Mouse (Mus musculus) stomach, postnatal 0 days (tissue): ENCODE data around the gene Zdhhc18. TPM values are rescaled to one million over a fixed set of nuclear protein-coding genes. Genes with fewer than 3 reads are reported as not detected.
A peak's percentile ranks its signal among the peaks of the same experiment; 100 is the strongest.

Experiments
- ATAC-seq: fragments of 200-750 bp; cut with Nextera tagmentation; 2 replicates; pipeline ENCODE4 v1.8.0; 2017; ENCODE audit not compliant: low FRiP score, low TSS enrichment
- DNase-seq: peaks from one replicate; pipeline ENCODE4 v3.0.0-alpha.2; 2016; ENCODE audit warnings: low spot score
- H3K27ac ChIP-seq: fragments of 300-500 bp; sonication (generic); replicated peaks from 2 replicates; pipeline ENCODE4 v1.5.1; 2014; ENCODE audit warnings: mild to moderate bottlenecking, control low read depth
- H3K27me3 ChIP-seq: fragments of 300-500 bp; sonication (generic); 2 replicates; pipeline ENCODE4 v1.6.1; 2014; ENCODE audit warnings: low read length; ENCODE audit not compliant: control insufficient read depth, insufficient read depth
- H3K36me3 ChIP-seq: fragments of 300-500 bp; sonication (generic); 2 replicates; pipeline ENCODE4 v1.6.1; 2014; ENCODE audit warnings: low read length, mixed read lengths; ENCODE audit not compliant: control insufficient read depth, insufficient read depth
- H3K4me1 ChIP-seq: fragments of 300-500 bp; sonication (generic); replicated peaks from 2 replicates; pipeline ENCODE4 v1.6.1; 2014; ENCODE audit warnings: antibody characterized with exemption; ENCODE audit not compliant: control insufficient read depth, insufficient read depth
- H3K4me2 ChIP-seq: fragments of 300-500 bp; sonication (generic); replicated peaks from 2 replicates; pipeline ENCODE4 v1.6.1; 2014; ENCODE audit warnings: low read depth, mild to moderate bottlenecking, control low read depth, moderate library complexity
- H3K4me3 ChIP-seq: fragments of 300-500 bp; sonication (generic); 2 replicates; pipeline ENCODE4 v1.5.1; 2014; ENCODE audit warnings: low read depth, low read length, control low read depth
- H3K9ac ChIP-seq: fragments of 300-500 bp; sonication (generic); 2 replicates; pipeline ENCODE4 v1.6.1; 2014; ENCODE audit warnings: mild to moderate bottlenecking, low read length, control low read depth, mixed read lengths
- H3K9me3 ChIP-seq: fragments of 300-500 bp; sonication (generic); 2 replicates; pipeline ENCODE4 v1.6.1; 2016; ENCODE audit warnings: low read length; ENCODE audit not compliant: control insufficient read depth
- CTCF ChIP-seq: IDR thresholded peaks from 2 replicates; pipeline ENCODE4 v1.5.1; 2016; ENCODE audit warnings: antibody characterized with exemption, low read depth, mild to moderate bottlenecking, moderate library complexity
- EP300 ChIP-seq: optimal IDR thresholded peaks from 2 replicates; pipeline ENCODE3; 2016; ENCODE audit warnings: antibody characterized with exemption
- WGBS: fragments of 180-500 bp; shearing (Covaris S2); extraction: QIAGEN DNeasy Blood & Tissue Kit; methylation state at CpG from one replicate; pipeline ENCODE4 v1.1.7; 2014; 5-methylcytosine and 5-hydroxymethylcytosine counted together
- polyA plus RNA-seq: library from polyadenylated mRNA; unstranded; fragments of >200 nt; fragmentation: Nextera tagmentation; extraction: Ambion mirVana; gene quantifications from 2 replicates; pipeline ENCODE4 v1.2.1, GENCODE M21; 2015

The Zdhhc18 gene
- polyA plus RNA-seq, 1 experiment from 2014 or later: 1.6 TPM

GRCm38 (mm10) chr4:133619473-133620136, 30.3 kb downstream of the Zdhhc18 start:
- H3K27me3 ChIP-seq: no peaks in the 10 kb centered on the region
- no peaks in the 10 kb centered on the region for H3K36me3 ChIP-seq
- DNase-seq (no peak), ATAC-seq (peak; percentile 63)
- H3K9ac ChIP-seq: no peak overlapping the region
- no peak overlapping the region for H3K4me3 ChIP-seq
- no peak overlapping the region for H3K4me2 ChIP-seq
- no peak overlapping the region for H3K27ac ChIP-seq
- no peak for TF ChIP-seq CTCF
- no peak for TF ChIP-seq EP300
- 60% methylated on average over 4 of the region's 4 CpGs for WGBS
- H3K9me3 ChIP-seq: no peaks in the 10 kb centered on the region
- H3K4me1 ChIP-seq: no peaks in the 10 kb centered on the region

DNA sequence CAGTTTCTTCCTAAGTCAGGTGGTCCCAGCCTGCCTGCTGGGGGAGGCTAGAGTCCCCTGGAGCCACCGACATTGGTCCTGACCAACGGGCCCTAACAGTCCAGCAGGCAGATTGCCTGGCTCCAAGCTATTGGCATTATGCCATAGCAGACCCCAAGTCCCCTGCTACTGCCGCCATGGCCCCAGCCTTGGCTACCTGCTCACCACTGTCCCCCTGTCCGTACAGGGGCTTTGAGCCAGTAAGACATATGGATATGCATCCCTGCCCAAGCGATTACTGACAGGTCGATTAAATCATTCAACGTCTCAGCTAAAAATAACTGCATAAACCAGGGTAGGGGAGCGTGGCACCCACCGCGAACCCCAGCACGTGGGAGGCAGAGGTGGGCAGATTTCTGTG, 32.0 kb downstream of the Zdhhc18 start:
- Histone ChIP-seq H3K4me1 (no peaks in the 10 kb centered on the region), H3K4me2 (no peak overlapping the region), H3K27ac (no peak overlapping the region), H3K4me3 (no peak overlapping the region), H3K36me3 (no peaks in the 10 kb centered on the region), H3K9me3 (no peaks in the 10 kb centered on the region), H3K27me3 (no peaks in the 10 kb centered on the region), H3K9ac (no peak overlapping the region)
- 93% methylated on average over 11 of the region's 11 CpGs for WGBS
- no peak for TF ChIP-seq EP300
- no peak for TF ChIP-seq CTCF
- ATAC-seq: no peak
- no peak for DNase-seq

GRCm38 (mm10) chr4:133615416-133615815, 34.5 kb downstream of the Zdhhc18 start:
- Histone ChIP-seq H3K4me2 (no peak overlapping the region), H3K36me3 (no peaks in the 10 kb centered on the region), H3K9ac (no peak overlapping the region), H3K9me3 (no peaks in the 10 kb centered on the region), H3K27ac (no peak overlapping the region), H3K4me1 (no peaks in the 10 kb centered on the region), H3K27me3 (no peaks in the 10 kb centered on the region), H3K4me3 (no peak overlapping the region)
- 83% methylated on average over 10 of the region's 10 CpGs for WGBS
- DNase-seq: no peak
- TF ChIP-seq EP300 (no peak), CTCF (no peak)
- ATAC-seq: no peak

DNA sequence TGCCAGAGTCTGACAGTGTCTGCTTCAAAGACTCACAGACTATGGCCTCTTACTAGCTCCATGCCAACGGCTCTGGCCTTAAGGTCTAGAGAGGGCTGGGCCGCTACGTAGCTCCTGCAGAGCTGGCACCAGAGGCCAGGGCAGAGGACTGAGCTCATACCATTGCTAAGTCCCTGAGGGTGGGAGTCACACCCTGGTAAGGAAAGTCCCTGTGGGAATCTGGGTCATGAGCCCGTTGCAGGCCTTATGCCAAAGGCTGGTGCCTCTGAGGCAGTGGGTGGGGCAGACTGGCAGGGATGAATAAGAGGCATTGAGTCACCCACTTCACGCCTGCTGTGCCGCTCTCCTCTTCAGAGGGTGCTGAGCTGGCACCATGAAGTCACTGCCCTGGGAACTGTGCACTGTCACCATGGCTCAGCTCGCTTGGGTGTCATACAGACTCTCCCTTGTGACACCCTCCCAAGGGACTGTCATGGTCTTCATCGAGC, 35.6 kb downstream of the Zdhhc18 start:
- Histone ChIP-seq H3K9ac (no peak overlapping the region; the same call in 1 of the 2 replicates), H3K36me3 (no peaks in the 10 kb centered on the region), H3K27me3 (no peaks in the 10 kb centered on the region), H3K9me3 (no peaks in the 10 kb centered on the region), H3K4me2 (no peak overlapping the region), H3K27ac (peak overlapping the region; percentile 30; the same call in 1 of the 2 replicates), H3K4me1 (no peaks in the 10 kb centered on the region), H3K4me3 (no peak overlapping the region)
- DNase-seq (peak; percentile 68), ATAC-seq (peak; percentile 83)
- no peak for TF ChIP-seq CTCF
- TF ChIP-seq EP300: peak; percentile 66
- 61% methylated on average over 8 of the region's 8 CpGs for WGBS

- H3K9me3 ChIP-seq: no peaks in the 10 kb centered on the region
- H3K4me3 ChIP-seq: no peak overlapping the region
- H3K27me3 ChIP-seq: no peaks in the 10 kb centered on the region
- ATAC-seq: no peak
- H3K4me1 ChIP-seq: no peaks in the 10 kb centered on the region
- H3K4me2 ChIP-seq: no peak overlapping the region
- peak; percentile 12 for DNase-seq
- no peaks in the 10 kb centered on the region for H3K36me3 ChIP-seq
- H3K9ac ChIP-seq: no peak overlapping the region; the same call in 1 of the 2 replicates
- peak overlapping the region; percentile 30; the same call in 1 of the 2 replicates for H3K27ac ChIP-seq
- TF ChIP-seq CTCF: no peak
- WGBS: 72% methylated on average over 4 of the region's 4 CpGs
These were observed 36.1 kb downstream of the Zdhhc18 start for GRCm38 (mm10) chr4:133613867-133614266.

- H3K9me3 ChIP-seq: no peaks in the 10 kb centered on the region
- no peak overlapping the region for H3K9ac ChIP-seq
- WGBS: 89% methylated on average over 8 of the region's 8 CpGs
- no peak overlapping the region for H3K4me2 ChIP-seq
- DNase-seq: peak; percentile 11
- H3K4me3 ChIP-seq: no peak overlapping the region
- no peak overlapping the region for H3K27ac ChIP-seq
- TF ChIP-seq EP300: no peak
- no peak for TF ChIP-seq CTCF
- no peaks in the 10 kb centered on the region for H3K27me3 ChIP-seq
- H3K4me1 ChIP-seq: no peaks in the 10 kb centered on the region
- no peaks in the 10 kb centered on the region for H3K36me3 ChIP-seq
- no peak for ATAC-seq
These were observed 36.9 kb downstream of the Zdhhc18 start for GRCm38 (mm10) chr4:133613026-133613425.
